Mouse (Mus musculus) adipocyte (in vitro differentiated cells): ENCODE measurements around the gene Eif4g3.
"Not testable (repeated sequence)": the region's sequence is repeated elsewhere in the genome, so short reads cannot be mapped to it uniquely, and the experiment has no call there.

Experiments
- DNase-seq: peaks from one replicate; pipeline ENCODE4 v3.0.0-alpha.2; 2016; ENCODE audit warnings: low spot score

Eif4g3 gene

DNA sequence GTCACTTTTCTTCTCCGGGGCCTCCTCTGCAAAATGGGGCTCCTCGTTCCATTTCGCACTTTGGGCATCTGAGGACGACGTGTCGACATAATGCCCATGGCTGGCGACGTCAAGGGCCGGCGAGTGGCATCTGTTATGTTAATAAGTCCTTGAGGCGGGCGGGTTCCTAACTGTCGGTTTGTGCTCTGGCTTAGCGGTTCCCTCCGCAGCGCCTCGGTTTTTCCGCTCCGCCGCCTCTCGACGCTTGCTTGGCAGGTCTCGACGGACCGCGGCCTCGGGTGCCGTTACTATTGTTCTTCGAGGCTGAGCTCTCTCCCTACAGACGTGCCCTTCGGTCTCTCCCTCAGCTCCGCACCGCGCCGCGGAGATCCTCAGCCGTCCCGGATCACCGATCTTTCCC lies at the start of gene Eif4g3:
Gene Eif4g3, plus strand, starts transcription at position 133 of the 400 bp plus-strand sequence.
- no peak for DNase-seq

DNA sequence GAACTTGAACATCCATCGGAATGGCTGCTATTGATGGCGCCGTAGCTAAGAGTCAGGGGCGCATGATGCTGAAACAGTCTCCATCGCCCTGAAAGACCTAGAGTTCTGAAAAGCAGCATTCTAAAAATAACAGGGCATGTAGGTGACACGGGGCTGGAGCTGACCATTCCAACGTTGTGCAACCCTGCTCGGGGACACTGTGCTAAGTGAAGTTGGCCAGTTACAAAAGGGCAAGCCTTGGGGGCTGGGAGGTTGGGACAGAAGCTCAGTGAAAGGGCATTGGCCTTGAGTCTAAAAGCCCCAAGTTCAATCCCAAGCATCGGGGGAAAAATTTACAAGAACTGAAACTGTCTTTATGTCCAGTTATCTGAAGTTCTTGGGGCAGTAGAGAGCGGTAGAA lies 49.3 kb upstream of the Eif4g3 start:
- DNase-seq: peak; percentile 70

- DNase-seq: peak; percentile 21
Measured at GRCm38 (mm10) chr4:137945376-137945775, 47.4 kb upstream of the Eif4g3 start.

GRCm38 (mm10) chr4:137946419-137946818 lies 46.4 kb upstream of the Eif4g3 start:
- no peak for DNase-seq

DNA sequence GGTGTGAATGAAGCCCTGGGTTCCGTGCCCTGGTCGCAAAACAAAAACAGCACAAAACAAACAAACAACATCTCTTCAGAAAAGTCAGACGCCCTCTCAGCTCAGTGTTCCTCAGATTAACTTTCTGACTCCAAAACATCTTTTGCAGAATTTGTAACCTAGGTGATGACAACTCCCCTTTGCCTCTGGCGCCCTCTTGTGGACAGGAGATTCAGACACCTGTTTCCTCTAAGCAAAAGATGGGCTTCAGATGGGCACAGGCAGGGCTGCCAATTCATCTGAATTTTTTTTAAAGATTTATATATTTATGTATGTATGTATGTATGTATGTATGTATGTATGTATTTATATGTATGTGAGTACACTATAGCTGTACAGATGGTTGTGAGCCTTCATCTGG lies 40.0 kb upstream of the Eif4g3 start:
- peak; percentile 72 for DNase-seq

GRCm38 (mm10) chr4:137954184-137954583 lies 38.6 kb upstream of the Eif4g3 start:
- no peak for DNase-seq

GRCm38 (mm10) chr4:137954926-137955396 lies 37.9 kb upstream of the Eif4g3 start:
- DNase-seq: no peak

DNA sequence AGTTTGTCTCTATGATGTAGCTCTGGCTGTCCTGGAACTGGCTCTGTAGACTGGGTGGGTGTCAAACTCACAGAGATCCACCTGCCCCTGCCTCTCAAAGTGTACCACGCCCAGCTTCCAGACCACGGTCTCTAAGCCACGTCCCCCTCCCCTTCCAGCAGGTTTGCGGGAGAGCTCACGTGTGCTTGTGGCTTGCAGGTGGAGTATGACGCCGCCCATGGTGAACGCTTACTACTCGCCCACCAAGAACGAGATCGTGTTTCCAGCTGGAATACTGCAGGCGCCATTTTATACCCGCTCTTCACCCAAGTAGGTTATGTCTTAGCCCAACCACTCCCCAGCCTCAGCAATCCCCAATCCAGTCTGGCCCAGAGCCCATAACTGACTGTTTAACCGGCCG lies 36.6 kb upstream of the Eif4g3 start:
- no peak for DNase-seq

DNA sequence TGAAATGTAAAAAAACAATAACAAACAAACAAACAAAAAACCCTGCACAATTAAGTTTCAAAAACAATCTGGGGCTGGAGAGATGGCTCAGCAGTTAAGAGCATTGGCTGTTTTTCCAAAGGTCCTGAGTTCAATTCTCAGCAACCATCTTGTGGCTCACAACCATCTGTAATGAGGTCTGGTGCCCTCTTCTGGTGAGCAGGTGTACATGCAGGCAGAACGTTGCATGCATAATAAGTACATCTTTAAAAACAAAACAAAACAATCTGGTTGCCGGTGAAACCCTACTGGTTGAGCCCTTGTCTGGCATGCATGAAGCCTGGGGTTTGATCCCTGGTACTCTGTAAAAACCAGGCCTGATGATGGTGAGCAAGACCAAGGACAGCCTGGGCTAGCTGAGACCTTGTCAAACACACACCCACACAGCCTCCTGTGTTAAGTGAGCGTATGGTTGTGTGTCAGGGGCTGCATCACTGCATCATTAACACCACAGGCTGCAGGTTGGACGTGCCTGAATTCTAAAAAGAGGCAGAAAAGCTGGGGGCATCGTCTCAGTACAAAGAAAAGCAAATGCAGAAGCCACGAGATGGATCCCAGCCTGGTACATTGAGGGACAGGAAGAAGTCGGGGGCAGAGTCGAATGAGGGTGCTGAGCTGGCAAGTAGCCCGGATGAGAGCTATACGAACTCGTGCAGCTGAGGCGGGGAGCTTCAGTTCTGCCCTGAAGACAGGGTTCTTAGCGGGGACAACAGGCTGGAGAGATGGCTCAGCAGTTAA lies 32.7 kb upstream of the Eif4g3 start:
- no peak for DNase-seq

GRCm38 (mm10) chr4:137960757-137961156 lies 32.1 kb upstream of the Eif4g3 start:
- no peak for DNase-seq

DNA sequence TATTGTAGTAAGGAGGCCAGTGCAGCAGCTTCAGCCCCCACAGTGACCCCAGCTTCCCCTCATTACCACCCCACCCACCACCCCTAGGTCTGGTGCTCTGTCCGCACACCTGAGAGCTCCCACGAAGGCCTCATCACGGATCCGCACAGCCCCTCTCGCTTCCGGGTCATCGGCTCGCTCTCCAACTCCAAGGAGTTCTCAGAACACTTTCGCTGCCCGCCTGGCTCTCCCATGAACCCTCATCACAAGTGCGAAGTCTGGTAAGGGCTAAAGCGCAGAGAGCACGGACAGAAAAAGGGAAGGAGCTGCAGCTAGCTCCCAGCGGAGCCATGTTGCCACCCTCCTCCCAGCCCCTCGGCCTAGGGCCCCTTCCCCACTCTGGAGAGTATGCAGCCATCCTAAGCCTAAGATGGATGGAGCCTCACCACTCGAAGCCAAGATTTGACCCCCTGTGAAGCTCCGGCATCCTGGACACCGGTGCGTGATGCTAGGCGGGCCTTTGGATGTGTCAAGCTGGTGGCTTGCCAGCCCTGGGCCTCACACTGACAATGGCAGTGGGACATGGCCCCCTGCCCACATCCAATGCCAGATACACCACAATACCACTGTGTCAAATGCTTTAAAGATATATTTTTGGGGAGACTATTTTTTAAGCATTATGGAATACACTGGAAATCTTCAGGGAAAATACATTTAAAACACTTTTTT lies 30.0 kb upstream of the Eif4g3 start:
- no peak for DNase-seq

DNA sequence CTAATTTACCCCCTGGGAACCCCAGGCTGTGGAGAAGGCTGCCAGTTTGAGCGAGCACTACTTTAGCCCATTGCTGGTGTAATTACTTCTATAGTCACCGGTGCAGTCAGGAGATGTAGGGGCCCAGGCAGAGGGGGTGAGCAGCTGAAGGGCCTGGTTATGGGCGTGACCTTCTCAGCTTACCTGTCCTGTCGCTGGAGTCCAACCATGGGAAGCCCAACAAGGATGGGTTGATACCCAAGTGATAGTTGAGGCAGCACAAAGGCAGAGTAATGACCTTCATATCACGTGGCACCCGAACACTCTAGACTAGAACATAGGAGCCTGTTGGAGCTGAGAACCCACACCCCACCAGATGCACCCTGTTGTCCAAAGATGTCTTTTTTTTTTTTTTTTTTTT lies 29.4 kb upstream of the Eif4g3 start:
- DNase-seq: no peak

GRCm38 (mm10) chr4:137963881-137964584 lies 28.8 kb upstream of the Eif4g3 start:
- peak; percentile 71 for DNase-seq

DNA sequence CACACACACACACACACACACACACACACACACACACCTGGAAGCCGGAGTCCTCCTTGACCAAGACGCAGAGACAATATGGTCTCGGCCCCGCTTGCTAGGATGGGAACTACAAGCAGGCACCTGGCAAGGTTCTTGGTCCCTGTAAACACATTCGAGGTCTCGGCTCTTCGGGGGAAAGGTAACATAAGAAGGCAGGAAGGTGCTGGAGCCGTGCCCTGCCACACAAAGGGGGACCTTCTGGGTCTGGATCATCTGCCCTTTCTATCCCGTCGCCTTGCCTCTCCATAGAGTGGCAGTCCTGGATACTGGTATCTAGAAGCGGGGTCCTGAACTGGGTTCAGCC lies 28.3 kb upstream of the Eif4g3 start:
- no peak for DNase-seq

DNA sequence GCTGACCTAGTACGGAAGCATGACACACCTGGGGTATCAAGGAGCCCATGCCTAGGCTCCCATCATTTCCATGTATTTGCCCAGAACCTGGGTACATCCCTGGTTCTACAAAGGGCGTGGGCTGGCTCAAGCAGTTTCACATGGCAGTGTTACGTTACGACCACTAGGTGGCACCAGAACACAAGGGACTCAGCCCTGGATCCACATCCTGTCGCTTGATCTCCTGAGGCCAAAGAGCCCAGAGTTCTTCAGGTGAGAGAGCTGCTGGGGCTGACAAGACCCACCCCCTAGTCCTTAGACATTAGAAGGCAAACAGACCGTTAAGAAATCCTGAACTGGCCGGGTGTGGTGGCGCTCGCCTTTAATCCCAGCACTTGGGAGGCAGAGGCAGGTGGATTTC lies 24.6 kb upstream of the Eif4g3 start:
- peak; percentile 82 for DNase-seq

DNA sequence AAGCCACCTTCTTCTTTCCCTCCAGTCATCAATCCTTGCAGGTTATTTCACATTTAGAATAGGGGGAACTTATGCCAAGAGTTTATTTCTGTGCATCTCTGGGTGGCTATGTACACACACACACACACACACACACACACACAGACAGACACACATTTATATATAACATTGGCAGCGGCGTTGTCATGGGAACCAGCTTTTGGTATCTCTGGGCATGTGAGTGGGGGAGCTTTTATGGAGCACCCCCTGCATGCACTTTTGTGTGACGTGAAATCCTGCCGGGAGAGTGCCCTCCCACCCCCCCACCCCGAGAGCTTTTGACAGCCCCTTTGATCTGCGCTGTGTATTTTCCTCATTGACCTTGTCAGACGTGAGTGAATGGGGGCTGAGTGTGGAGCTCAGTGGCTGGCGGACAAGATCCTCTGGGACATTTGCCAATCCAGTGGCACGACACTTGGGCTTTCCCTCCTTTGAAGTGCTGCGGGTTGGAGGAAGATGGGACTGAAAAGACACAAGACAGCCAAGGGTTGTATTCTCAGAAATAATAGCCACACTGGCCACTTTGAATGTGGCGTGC lies 22.1 kb upstream of the Eif4g3 start:
- not testable (repeated sequence) for DNase-seq

DNA sequence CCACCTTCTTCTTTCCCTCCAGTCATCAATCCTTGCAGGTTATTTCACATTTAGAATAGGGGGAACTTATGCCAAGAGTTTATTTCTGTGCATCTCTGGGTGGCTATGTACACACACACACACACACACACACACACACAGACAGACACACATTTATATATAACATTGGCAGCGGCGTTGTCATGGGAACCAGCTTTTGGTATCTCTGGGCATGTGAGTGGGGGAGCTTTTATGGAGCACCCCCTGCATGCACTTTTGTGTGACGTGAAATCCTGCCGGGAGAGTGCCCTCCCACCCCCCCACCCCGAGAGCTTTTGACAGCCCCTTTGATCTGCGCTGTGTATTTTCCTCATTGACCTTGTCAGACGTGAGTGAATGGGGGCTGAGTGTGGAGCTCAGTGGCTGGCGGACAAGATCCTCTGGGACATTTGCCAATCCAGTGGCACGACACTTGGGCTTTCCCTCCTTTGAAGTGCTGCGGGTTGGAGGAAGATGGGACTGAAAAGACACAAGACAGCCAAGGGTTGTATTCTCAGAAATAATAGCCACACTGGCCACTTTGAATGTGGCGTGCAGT lies 17.9 kb upstream of the Eif4g3 start:
- not testable (repeated sequence) for DNase-seq

GRCm38 (mm10) chr4:137979066-137979644 lies 13.7 kb upstream of the Eif4g3 start:
- DNase-seq: not testable (repeated sequence)

DNA sequence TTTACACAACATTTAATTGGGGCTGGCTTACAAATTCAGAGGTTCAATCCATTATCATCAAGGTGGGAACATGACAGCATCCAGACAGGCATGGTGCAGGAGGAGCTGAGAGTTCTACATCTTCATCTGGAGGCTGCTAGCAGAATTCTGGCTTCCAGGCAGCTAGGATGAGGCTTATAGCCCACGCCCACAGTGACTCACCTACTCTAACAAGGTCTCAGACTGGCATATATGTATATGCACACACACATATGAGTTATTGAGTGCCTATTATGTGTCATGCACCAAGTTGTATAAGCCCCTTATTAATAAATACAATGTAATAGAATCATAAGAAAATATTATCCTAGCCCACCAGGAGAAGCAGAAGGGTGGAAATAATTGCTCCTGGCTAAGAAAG lies 10.0 kb upstream of the Eif4g3 start:
- DNase-seq: no peak

DNA sequence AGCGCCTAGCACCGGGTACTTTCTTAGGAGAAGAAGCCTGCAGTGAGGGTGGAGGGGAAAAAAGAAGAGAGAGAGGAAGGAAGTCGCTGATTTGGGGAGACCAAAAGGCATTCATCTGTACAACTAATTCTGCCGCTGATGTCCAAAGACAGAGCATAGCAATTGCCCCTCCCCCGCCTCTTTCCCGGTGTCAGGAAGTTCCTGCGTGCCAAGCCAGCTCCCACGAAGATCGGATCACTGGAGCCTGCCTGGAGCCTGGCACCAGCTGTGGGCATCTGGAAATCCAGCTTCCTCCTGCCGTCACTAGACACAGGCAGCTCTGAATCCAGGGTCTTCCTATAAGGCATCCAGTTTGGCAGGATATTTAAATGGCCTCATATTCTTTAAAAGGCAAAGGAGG lies 8.6 kb upstream of the Eif4g3 start:
- DNase-seq: no peak

GRCm38 (mm10) chr4:137984746-137985145 lies 8.1 kb upstream of the Eif4g3 start:
- no peak for DNase-seq

DNA sequence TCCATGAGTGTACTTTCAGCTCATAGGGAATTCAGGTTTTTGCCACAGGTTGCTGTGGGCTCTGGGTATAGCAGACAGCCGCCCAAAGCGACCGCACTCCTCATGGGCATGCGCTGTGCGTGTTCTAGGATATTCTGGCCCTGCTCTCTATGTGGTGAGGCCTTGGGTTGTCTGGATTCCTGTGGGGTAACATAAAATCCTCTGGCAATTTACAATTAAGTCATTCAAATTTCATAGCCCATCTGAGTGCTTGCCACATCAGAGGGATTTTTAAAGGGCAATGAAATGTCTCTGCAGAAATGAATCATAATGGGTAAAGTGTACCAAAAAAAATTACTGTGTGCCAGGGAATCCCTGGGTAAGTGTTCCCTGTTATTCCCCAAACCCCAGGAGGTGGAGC lies 3.4 kb upstream of the Eif4g3 start:
- DNase-seq: no peak
